Mouse (Mus musculus) G1E (cell line): ENCODE data around the gene Fahd1.

Source experiments
- CTCF ChIP-seq: IDR thresholded peaks from 2 replicates; pipeline ENCODE4 v1.5.1; 2012; ENCODE audit warnings: low read depth, low read length, inconsistent platforms, mixed read lengths
- POLR2AphosphoS5 ChIP-seq: IDR thresholded peaks from 2 replicates; pipeline ENCODE4 v1.6.1; 2012; ENCODE audit warnings: low read depth, low read length, inconsistent platforms; ENCODE audit not compliant: insufficient replicate concordance
- TAL1 ChIP-seq: conservative IDR thresholded peaks from 2 replicates; pipeline ENCODE4 v1.6.1; 2012; ENCODE audit warnings: low read depth, low read length, inconsistent platforms, mixed read lengths

GRCm38 (mm10) chr17:24885356-24886133 is 35.4 kb upstream of the Fahd1 start:
- TF ChIP-seq TAL1 (no peak), CTCF (no peak), POLR2AphosphoS5 (no peak)
